Mouse (Mus musculus): ENCODE data around the gene Dpy30.

- TF ChIP-seq POLR2A (IDR thresholded peaks at IDR 0.05; ENCODE audit: control insufficient read depth in 1 of 2, insufficient read depth in 1 of 2, low read depth in 1 of 2, low read length in 2 of 2, poor library complexity in 1 of 2) (no peak), POLR2AphosphoS5 (IDR thresholded peaks at IDR 0.05; ENCODE audit: borderline replicate concordance, low read depth, low read length) (no peak)
Observed at GRCm38 (mm10) chr17:74293687-74294425, 29.9 kb downstream of the Dpy30 start.
